Mouse (Mus musculus) splenic B cell, adult 2 months (primary cell): ENCODE results near the gene Tusc2.
A peak's percentile ranks its signal among the peaks of the same experiment; 100 is the strongest.

ENCODE experiments used
- DNase-seq: peaks from one replicate; pipeline ENCODE4 v3.0.0-alpha.2; 2011; ENCODE audit warnings: low read depth, low spot score
- H3K27me3 ChIP-seq: 2 replicates; pipeline ENCODE4 v1.6.1; 2012; ENCODE audit warnings: mild to moderate bottlenecking, low read length, moderate library complexity, mixed read lengths; ENCODE audit not compliant: control insufficient read depth, poor library complexity, insufficient read depth, severe bottlenecking
- H3K36me3 ChIP-seq: 2 replicates; pipeline ENCODE4 v1.6.1; 2012; ENCODE audit warnings: mild to moderate bottlenecking, low read length, moderate library complexity, mixed read lengths; ENCODE audit not compliant: control insufficient read depth, poor library complexity, insufficient read depth, severe bottlenecking

Tusc2 gene

DNA sequence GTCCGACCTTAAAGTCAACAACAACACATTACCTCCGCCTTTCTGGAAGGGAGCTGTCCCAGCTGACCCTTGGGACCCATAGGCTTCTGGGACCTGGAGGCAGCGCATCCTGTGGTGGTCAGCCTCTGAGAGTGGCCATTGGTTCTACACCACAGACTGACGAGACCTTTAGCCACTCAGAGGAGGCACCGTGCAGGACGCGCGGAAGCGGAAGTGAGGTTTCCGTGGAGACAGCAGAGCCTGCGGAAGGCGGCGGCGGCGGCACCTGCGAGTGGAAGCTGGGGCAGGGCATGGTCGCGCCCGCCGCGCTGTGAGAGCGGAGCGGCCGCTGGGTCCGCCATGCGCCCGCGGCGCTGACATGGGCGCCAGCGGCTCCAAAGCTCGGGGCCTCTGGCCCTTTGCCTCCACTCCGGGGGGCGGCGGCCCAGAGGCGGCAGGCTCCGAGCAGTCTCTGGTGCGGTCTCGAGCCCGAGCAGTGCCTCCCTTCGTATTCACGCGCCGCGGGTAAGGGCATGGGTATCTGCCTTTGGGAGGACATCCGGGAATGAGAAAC is at the start of gene Tusc2:
Gene Tusc2, plus strand, starts transcription at position 227 of the 553 bp plus-strand sequence.
- DNase-seq = peak; percentile 95
- H3K36me3 ChIP-seq = peaks cover 5% of the 10 kb centered on the region; the same call in 1 of the 2 replicates
- H3K27me3 ChIP-seq = no peaks in the 10 kb centered on the region

- peak; percentile 79 for DNase-seq
- Histone ChIP-seq H3K36me3 (no peaks in the 10 kb centered on the region), H3K27me3 (no peaks in the 10 kb centered on the region)
Measured at GRCm38 (mm10) chr9:107514303-107514955, 48.6 kb upstream of the Tusc2 start.

GRCm38 (mm10) chr9:107520331-107520730 is 42.7 kb upstream of the Tusc2 start:
- Histone ChIP-seq H3K36me3 (no peaks in the 10 kb centered on the region), H3K27me3 (no peaks in the 10 kb centered on the region)
- no peak for DNase-seq

DNA sequence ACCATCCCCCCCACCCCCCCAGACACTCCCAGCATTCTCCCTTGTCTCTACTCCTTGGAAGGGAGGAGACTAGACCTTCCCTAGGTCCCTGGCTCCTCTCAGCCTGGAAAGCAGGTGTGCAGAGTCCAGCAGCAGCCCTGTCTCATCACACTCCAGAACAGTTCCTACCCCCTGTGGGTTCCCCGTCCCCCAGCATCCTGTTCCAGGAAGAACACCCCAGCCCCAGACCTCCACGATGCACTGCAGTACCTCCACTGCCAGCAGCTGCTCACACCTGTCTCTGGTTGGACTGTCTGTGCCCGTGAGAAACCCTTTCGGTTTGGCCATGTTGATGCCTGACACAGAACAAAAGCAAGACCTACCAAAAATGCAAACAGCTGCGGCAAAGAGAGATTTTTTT is 41.9 kb upstream of the Tusc2 start:
- H3K36me3 ChIP-seq = no peaks in the 10 kb centered on the region
- DNase-seq = no peak

GRCm38 (mm10) chr9:107521711-107522399 is 41.2 kb upstream of the Tusc2 start:
- Histone ChIP-seq H3K36me3 (no peaks in the 10 kb centered on the region), H3K27me3 (no peaks in the 10 kb centered on the region)
- no peak for DNase-seq

More for the DNA sequence above, 41.9 kb upstream of the Tusc2 start:
- H3K27me3 ChIP-seq = no peaks in the 10 kb centered on the region

DNA sequence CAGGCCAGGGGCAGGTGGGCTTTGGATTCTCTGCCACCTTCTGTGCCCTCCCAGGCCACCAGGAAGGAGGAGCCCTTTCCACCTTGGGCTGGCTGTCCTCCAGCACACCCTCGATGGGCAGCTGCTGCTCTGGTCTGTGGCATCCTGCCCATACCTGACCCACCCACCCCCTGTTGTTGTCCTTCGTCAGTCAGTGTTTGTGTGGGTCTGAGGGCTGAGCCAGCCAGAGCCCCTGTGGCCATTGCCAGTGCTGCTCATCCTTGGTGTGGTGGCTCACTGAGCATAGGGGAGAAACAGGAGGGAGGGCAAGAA is 40.7 kb upstream of the Tusc2 start:
- Histone ChIP-seq H3K27me3 (no peaks in the 10 kb centered on the region), H3K36me3 (no peaks in the 10 kb centered on the region)
- DNase-seq = no peak

DNA sequence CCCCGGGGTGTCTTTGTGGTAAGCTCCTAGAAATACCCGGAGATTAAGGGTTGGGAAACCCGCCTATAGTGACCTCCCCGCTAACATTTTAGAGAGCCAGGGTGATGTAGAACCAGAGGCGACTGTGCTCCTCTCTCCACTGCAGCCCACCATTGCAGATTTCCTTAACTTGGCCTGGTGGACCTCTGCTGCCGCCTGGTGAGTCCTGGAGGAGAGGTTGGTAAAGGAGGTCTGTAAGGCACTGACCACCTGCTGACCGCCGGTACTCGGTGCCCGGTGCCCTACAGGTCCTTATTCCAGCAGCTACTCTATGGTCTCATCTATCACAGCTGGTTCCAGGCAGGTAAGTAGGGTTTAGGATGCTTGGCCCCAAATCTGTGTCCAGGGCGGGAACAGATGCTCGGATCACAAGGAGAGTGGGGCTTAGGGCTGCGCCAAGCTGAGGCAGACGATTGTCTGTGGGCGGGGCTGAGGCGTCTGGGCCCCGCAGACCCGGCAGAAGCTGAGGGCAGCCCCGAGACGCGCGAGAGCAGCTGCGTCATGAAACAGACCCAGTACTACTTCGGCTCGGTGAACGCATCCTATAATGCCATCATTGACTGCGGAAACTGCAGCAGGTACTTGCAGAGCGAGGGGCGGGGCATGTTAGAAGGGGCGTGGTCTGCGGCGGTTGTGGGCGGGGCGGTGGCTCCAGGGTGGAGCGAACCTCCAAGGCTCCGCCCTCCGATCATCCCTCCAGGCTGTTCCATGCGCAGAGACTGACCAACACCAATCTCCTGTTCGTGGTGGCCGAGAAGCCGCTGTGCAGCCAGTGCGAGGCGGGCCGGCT is 36.6 kb upstream of the Tusc2 start:
- Histone ChIP-seq H3K27me3 (peaks cover 1% of the 10 kb centered on the region; the same call in 1 of the 2 replicates), H3K36me3 (no peaks in the 10 kb centered on the region)
- DNase-seq = peak; percentile 74

DNA sequence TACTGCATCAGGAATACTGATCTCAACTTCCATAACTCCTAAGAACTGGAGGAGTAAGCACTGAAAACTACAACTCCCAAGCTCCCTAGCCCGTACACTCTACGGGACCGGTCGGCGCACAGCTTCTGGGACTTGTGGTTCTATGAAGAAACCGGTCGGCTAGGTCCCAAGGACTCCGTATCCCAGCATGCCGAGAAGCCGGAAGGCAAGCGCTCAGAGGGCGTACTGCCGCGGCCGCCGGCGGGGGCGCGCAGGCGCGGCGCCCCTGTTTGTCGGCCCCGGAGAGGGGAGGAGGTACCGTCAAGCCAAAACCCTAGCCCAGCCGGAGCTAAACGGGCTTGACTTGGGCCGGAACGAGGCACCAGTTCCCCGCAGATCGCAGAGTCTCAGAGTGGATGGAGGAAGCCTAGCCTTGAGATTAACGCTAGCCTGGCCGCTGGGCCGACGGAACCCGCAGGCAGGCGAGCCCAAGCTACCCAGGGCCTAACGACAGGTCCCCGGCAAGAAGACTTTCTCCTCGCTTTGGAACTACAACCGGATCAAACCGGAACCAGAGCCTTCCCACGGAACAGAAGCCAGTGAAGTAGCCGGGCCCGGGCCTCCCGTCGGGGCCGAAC is 29.2 kb upstream of the Tusc2 start, which contains the start of gene Tmem115:
Gene Tmem115, plus strand, starts transcription at position 155 of the 617 bp plus-strand sequence.
- Histone ChIP-seq H3K36me3 (peaks cover 6% of the 10 kb centered on the region), H3K27me3 (0 out of 2 replicates have a peak, but pooled peaks cover 3% of the 10 kb centered on the region)
- DNase-seq = peak; percentile 94

GRCm38 (mm10) chr9:107534408-107535202 is 28.4 kb upstream of the Tusc2 start:
- Histone ChIP-seq H3K36me3 (peaks cover 6% of the 10 kb centered on the region), H3K27me3 (0 out of 2 replicates have a peak, but pooled peaks cover 3% of the 10 kb centered on the region)
- DNase-seq = no peak

DNA sequence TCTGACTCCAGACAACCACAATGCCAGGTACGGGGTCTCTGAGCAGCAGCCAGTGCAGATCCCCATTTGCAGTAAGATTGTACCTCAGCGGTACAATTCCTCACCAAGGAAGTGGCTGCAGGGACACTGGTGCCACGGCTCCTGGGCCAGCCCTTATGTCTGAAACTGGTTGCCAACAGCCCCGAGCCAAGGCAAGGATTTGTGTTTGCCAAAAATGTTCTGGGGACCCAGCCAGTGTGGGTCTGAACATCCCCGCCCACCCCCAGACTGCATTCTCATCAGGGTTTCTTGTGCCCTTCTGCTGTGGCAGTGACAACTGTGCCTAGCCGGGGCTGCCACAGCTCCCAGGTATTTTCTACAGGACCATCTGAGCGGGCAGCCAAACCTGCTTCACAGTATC is 24.8 kb upstream of the Tusc2 start:
- Histone ChIP-seq H3K27me3 (no peaks in the 10 kb centered on the region), H3K36me3 (peaks cover 6% of the 10 kb centered on the region)
- DNase-seq = no peak

- Histone ChIP-seq H3K27me3 (no peaks in the 10 kb centered on the region), H3K36me3 (peaks cover 8% of the 10 kb centered on the region)
- DNase-seq = no peak
Measured at GRCm38 (mm10) chr9:107538711-107539110, 24.3 kb upstream of the Tusc2 start.

- no peak for DNase-seq
- Histone ChIP-seq H3K27me3 (no peaks in the 10 kb centered on the region), H3K36me3 (peaks cover 10% of the 10 kb centered on the region)
Measured at GRCm38 (mm10) chr9:107539940-107540339, 23.1 kb upstream of the Tusc2 start.

DNA sequence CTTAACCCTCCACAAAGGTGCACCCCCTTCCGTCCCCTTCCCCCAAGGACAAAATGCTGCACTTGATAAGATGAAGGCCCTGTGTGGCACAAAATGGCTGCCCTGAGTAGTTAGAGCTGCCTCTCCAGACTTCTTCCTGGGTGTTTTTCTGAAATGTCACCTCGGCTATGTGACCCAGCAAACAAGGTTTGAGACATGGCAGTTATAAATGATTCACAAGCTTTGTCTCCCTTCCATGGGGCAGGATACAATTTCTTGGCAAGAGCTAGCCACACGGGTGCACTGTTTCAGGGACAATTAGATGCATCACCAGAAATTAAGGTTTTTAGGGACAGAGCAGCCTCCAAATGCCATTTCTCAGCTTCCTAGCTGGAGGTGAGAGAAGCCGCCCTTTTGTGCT is 22.6 kb upstream of the Tusc2 start:
- no peaks in the 10 kb centered on the region for H3K27me3 ChIP-seq
- peaks cover 10% of the 10 kb centered on the region for H3K36me3 ChIP-seq
- DNase-seq = no peak

- no peak for DNase-seq
- peaks cover 10% of the 10 kb centered on the region for H3K36me3 ChIP-seq
- no peaks in the 10 kb centered on the region for H3K27me3 ChIP-seq
Measured at GRCm38 (mm10) chr9:107541005-107541404, 22.1 kb upstream of the Tusc2 start.
